Mouse (Mus musculus) bone marrow, adult 2 months (tissue): ENCODE results near the gene Slc35f3.

ENCODE experiments used
- CTCF ChIP-seq: fragments of 200-500 bp; IDR thresholded peaks from 2 replicates; pipeline ENCODE4 v1.5.1; 2011; ENCODE audit warnings: low read length, control low read depth; ENCODE audit not compliant: control insufficient read depth, insufficient read depth
- POLR2A ChIP-seq: fragments of 200-500 bp; IDR thresholded peaks from 2 replicates; pipeline ENCODE4 v1.6.1; 2011; ENCODE audit warnings: low read depth, mild to moderate bottlenecking, control low read depth, low read length, borderline replicate concordance; ENCODE audit not compliant: control insufficient read depth

DNA sequence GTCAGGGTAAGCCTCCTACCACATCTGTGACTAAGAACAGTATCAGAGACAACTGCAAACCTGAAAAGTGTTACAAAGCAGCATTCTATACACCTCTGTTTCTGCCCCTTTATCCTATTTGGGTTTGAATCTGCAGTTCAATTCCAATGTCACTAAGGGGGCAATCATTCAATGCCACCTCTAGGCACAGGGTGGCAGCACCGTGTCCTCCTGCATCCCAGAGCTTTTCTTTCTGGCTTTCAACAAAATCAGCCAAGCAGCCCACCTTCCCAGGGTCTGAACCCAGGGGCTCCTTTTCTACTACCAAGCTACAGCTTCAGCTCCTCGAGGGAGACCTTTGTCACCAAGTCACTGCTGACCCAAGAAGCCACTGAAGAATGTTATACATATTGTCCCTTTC, 140.6 kb downstream of the Slc35f3 start:
- no peak for TF ChIP-seq CTCF
- no peak for TF ChIP-seq POLR2A
